Mouse (Mus musculus): ENCODE results near the gene 2310039H08Rik.

Gene 2310039H08Rik

GRCm38 (mm10) chr17:46812442-46812841, 40.0 kb downstream of the 2310039H08Rik start:
- DNase-seq: no peak

GRCm38 (mm10) chr17:46813637-46814036, 41.2 kb downstream of the 2310039H08Rik start:
- DNase-seq: no peak

- no peak for DNase-seq
These were observed 42.1 kb downstream of the 2310039H08Rik start for GRCm38 (mm10) chr17:46814497-46814896.

- no peak for DNase-seq
These were observed 43.9 kb downstream of the 2310039H08Rik start for GRCm38 (mm10) chr17:46816306-46816705.

- DNase-seq: no peak
These were observed 45.3 kb downstream of the 2310039H08Rik start for GRCm38 (mm10) chr17:46817734-46818158.

GRCm38 (mm10) chr17:46820628-46821027, 48.2 kb downstream of the 2310039H08Rik start:
- no peak for DNase-seq
